Mouse (Mus musculus) embryonic facial prominence, embryonic 10.5 days (tissue): ENCODE measurements around the gene Olfr830. TPM values are rescaled to one million over a fixed set of nuclear protein-coding genes. Genes with fewer than 3 reads are reported as not detected.
"Not testable (repeated sequence)": the region's sequence is repeated elsewhere in the genome, so short reads cannot be mapped to it uniquely, and the experiment has no call there.

ENCODE experiments used
- DNase-seq: peaks from one replicate; pipeline ENCODE4 v3.0.0-alpha.2; 2017; ENCODE audit warnings: low spot score
- H3K27ac ChIP-seq: fragments of 300-500 bp; sonication (generic); replicated peaks from 2 replicates; pipeline ENCODE4 v1.5.1; 2016; ENCODE audit warnings: mild to moderate bottlenecking
- H3K27me3 ChIP-seq: fragments of 300-500 bp; sonication (generic); replicated peaks from 2 replicates; pipeline ENCODE4 v1.6.1; 2016; ENCODE audit warnings: low read depth, mild to moderate bottlenecking; ENCODE audit not compliant: poor library complexity, severe bottlenecking
- H3K36me3 ChIP-seq: fragments of 300-500 bp; sonication (generic); replicated peaks from 2 replicates; pipeline ENCODE4 v1.6.1; 2016; ENCODE audit warnings: mild to moderate bottlenecking, moderate library complexity
- H3K4me1 ChIP-seq: fragments of 300-500 bp; sonication (generic); 2 replicates; pipeline ENCODE4 v1.6.1; 2016
- H3K4me3 ChIP-seq: fragments of 300-500 bp; sonication (generic); 2 replicates; pipeline ENCODE4 v1.5.1; 2016; ENCODE audit warnings: mild to moderate bottlenecking, moderate library complexity
- H3K9me3 ChIP-seq: fragments of 300-500 bp; sonication (generic); 2 replicates; pipeline ENCODE4 v1.6.1; 2016; ENCODE audit warnings: mild to moderate bottlenecking
- WGBS: fragments of 180-500 bp; shearing (Covaris S2); methylation state at CpG from one replicate; pipeline ENCODE4 v1.1.7; 2016; 5-methylcytosine and 5-hydroxymethylcytosine counted together
- polyA plus RNA-seq: library from polyadenylated mRNA; unstranded; fragments of >200 nt; fragmentation: Nextera tagmentation; extraction: Ambion mirVana; gene quantifications from 2 replicates; pipeline ENCODE4 v1.2.1, GENCODE M21; 2016

Gene Olfr830
- not detected in 2 replicates for polyA plus RNA-seq

- no peak for DNase-seq
- no peak within 1 kb of the TSS for H3K27ac ChIP-seq
- no peaks in the 10 kb centered on the region for H3K27me3 ChIP-seq
- H3K36me3 ChIP-seq, result no peaks in the 10 kb centered on the region
- H3K9me3 ChIP-seq, result no peaks in the 10 kb centered on the region
- no peaks in the 10 kb centered on the region for H3K4me1 ChIP-seq
- no peak within 1 kb of the TSS for H3K4me3 ChIP-seq
These were observed at the start of gene Olfr830 for GRCm38 (mm10) chr9:18874393-18874792. Gene Olfr830, plus strand, starts transcription at chr9:18874693.

GRCm38 (mm10) chr9:18854633-18855032, 19.9 kb upstream of the Olfr830 start, which contains the start of gene Olfr829:
Gene Olfr829, plus strand, starts transcription at chr9:18854933.
- 68% methylated on average over 1 of the region's 1 CpGs for WGBS
- no peaks in the 10 kb centered on the region for H3K9me3 ChIP-seq
- no peak within 1 kb of the TSS for H3K4me3 ChIP-seq
- no peaks in the 10 kb centered on the region for H3K27me3 ChIP-seq
- no peaks in the 10 kb centered on the region for H3K4me1 ChIP-seq
- H3K27ac ChIP-seq, result no peak within 1 kb of the TSS
- DNase-seq, result no peak
- H3K36me3 ChIP-seq, result no peaks in the 10 kb centered on the region

- H3K9me3 ChIP-seq, H3K4me1 ChIP-seq, H3K4me3 ChIP-seq, DNase-seq, H3K36me3 ChIP-seq, H3K27me3 ChIP-seq, H3K27ac ChIP-seq: not testable (repeated sequence)
- WGBS, result 71% methylated on average over 2 of the region's 2 CpGs
These were observed 33.2 kb downstream of the Olfr830 start for GRCm38 (mm10) chr9:18907699-18908098.

GRCm38 (mm10) chr9:18927921-18928320, 53.4 kb downstream of the Olfr830 start:
- H3K36me3 ChIP-seq, H3K9me3 ChIP-seq, DNase-seq, H3K4me1 ChIP-seq, H3K27ac ChIP-seq, H3K4me3 ChIP-seq, H3K27me3 ChIP-seq: not testable (repeated sequence)
- 91% methylated on average over 16 of the region's 16 CpGs for WGBS

Other genes starting within 250 kb of the Olfr830 start
- not detected in 2 replicates for gene Muc16, start 200.2 kb upstream of the Olfr830 start, polyA plus RNA-seq
- gene Olfr24, start 110.7 kb upstream of the Olfr830 start, polyA plus RNA-seq, result not detected in 2 replicates
- gene Olfr828, start 55.2 kb upstream of the Olfr830 start, polyA plus RNA-seq, result not detected in 2 replicates
- not detected in 2 replicates for gene Olfr829, start 19.8 kb upstream of the Olfr830 start, polyA plus RNA-seq
- not detected in 2 replicates for gene Olfr832, start 62.4 kb downstream of the Olfr830 start, polyA plus RNA-seq
- gene Olfr834, start 113.3 kb downstream of the Olfr830 start, polyA plus RNA-seq, result not detected in 2 replicates
- gene Olfr835, start 158.0 kb downstream of the Olfr830 start, polyA plus RNA-seq, result not detected in 2 replicates
- gene Olfr836, start 245.7 kb downstream of the Olfr830 start, polyA plus RNA-seq, result not detected in 2 replicates